Mouse (Mus musculus) heart, postnatal 0 days (tissue): ENCODE results near the gene Stim2.

Experiments used
- CTCF ChIP-seq: IDR thresholded peaks from 2 replicates; pipeline ENCODE4 v1.5.1; 2016; ENCODE audit warnings: antibody characterized with exemption, control low read depth, low read depth
- EP300 ChIP-seq: IDR thresholded peaks from 2 replicates; pipeline ENCODE4 v1.6.1; 2016; ENCODE audit warnings: antibody characterized with exemption, low read depth

- TF ChIP-seq CTCF (no peak), EP300 (no peak)
These were observed 118.2 kb downstream of the Stim2 start for GRCm38 (mm10) chr5:54116538-54116937.
